Mouse (Mus musculus) stomach, embryonic 14.5 days (tissue): ENCODE data around the gene Slit3. TPM values are rescaled to one million over a fixed set of nuclear protein-coding genes. Genes with fewer than 3 reads are reported as not detected.

ENCODE experiments used
- ATAC-seq: fragments of 200-750 bp; cut with Nextera tagmentation; 2 replicates; pipeline ENCODE4 v1.8.0; 2017; ENCODE audit warnings: low read depth, moderate TSS enrichment; ENCODE audit not compliant: insufficient number of reproducible peaks, insufficient read depth, low FRiP score
- H3K27ac ChIP-seq: fragments of 300-500 bp; sonication (generic); 2 replicates; pipeline ENCODE4 v1.5.1; 2014; ENCODE audit warnings: mild to moderate bottlenecking, low read length, moderate library complexity, mixed read lengths
- H3K27me3 ChIP-seq: fragments of 300-500 bp; sonication (generic); 2 replicates; pipeline ENCODE4 v1.6.1; 2014; ENCODE audit warnings: low read length, control low read depth, mixed read lengths; ENCODE audit not compliant: control insufficient read depth, insufficient read depth
- H3K36me3 ChIP-seq: fragments of 300-500 bp; sonication (generic); 2 replicates; pipeline ENCODE4 v1.6.1; 2014; ENCODE audit warnings: mild to moderate bottlenecking, control low read depth, low read length, moderate library complexity, mixed read lengths; ENCODE audit not compliant: control insufficient read depth, insufficient read depth
- H3K4me1 ChIP-seq: fragments of 300-500 bp; sonication (generic); 2 replicates; pipeline ENCODE4 v1.6.1; 2014; ENCODE audit warnings: low read length, control low read depth, mixed read lengths; ENCODE audit not compliant: control insufficient read depth, insufficient read depth
- H3K4me2 ChIP-seq: fragments of 300-500 bp; sonication (generic); replicated peaks from 2 replicates; pipeline ENCODE4 v1.6.1; 2014; ENCODE audit warnings: low read depth, low read length, control low read depth
- H3K4me3 ChIP-seq: fragments of 300-500 bp; sonication (generic); 2 replicates; pipeline ENCODE4 v1.5.1; 2014; ENCODE audit warnings: low read depth, low read length, control low read depth
- H3K9ac ChIP-seq: fragments of 300-500 bp; sonication (generic); replicated peaks from 2 replicates; pipeline ENCODE4 v1.6.1; 2014; ENCODE audit warnings: low read depth, mild to moderate bottlenecking, control low read depth, low read length, moderate library complexity, mixed read lengths
- H3K9me3 ChIP-seq: fragments of 300-500 bp; sonication (generic); 2 replicates; pipeline ENCODE4 v1.6.1; 2016; ENCODE audit warnings: low read depth, low read length, control low read depth; ENCODE audit not compliant: control insufficient read depth
- WGBS: fragments of 180-500 bp; shearing (Covaris S2); extraction: QIAGEN DNeasy Blood & Tissue Kit; methylation state at CpG from one replicate; pipeline ENCODE4 v1.1.7; 2014; 5-methylcytosine and 5-hydroxymethylcytosine counted together
- microRNA counts: library from miRNA; unstranded; fragments of <30 nt; microRNA quantifications from one replicate; lab custom pipeline; 2016
- microRNA-seq: library from miRNA; unstranded; fragments of <30 nt; microRNA quantifications from one replicate; pipeline ENCODE4, GENCODE M21; 2016
- polyA plus RNA-seq: library from polyadenylated mRNA; unstranded; fragments of >200 nt; fragmentation: Nextera tagmentation; extraction: Ambion mirVana; gene quantifications from 2 replicates; pipeline ENCODE4 v1.2.1, GENCODE M21; 2014

Gene Slit3
- polyA plus RNA-seq, 1 experiment from 2014 or later, result 18.3 TPM

- Histone ChIP-seq H3K36me3 (no peaks in the 10 kb centered on the region), H3K4me3 (no peak overlapping the region), H3K27ac (no peak overlapping the region), H3K9ac (no peak overlapping the region), H3K4me1 (no peaks in the 10 kb centered on the region), H3K9me3 (no peaks in the 10 kb centered on the region), H3K27me3 (no peaks in the 10 kb centered on the region), H3K4me2 (no peak overlapping the region)
- 63% methylated on average over 8 of the region's 8 CpGs for WGBS
- peak; percentile 49 for ATAC-seq
These were observed 629.6 kb downstream of the Slit3 start for GRCm38 (mm10) chr11:35750578-35750977.

- 86% methylated on average over 4 of the region's 4 CpGs for WGBS
- Histone ChIP-seq H3K4me2 (no peak overlapping the region), H3K9ac (no peak overlapping the region), H3K4me3 (no peak overlapping the region), H3K4me1 (no peaks in the 10 kb centered on the region), H3K27ac (no peak overlapping the region), H3K36me3 (no peaks in the 10 kb centered on the region), H3K9me3 (no peaks in the 10 kb centered on the region), H3K27me3 (no peaks in the 10 kb centered on the region)
- ATAC-seq, result no peak
These were observed 633.9 kb downstream of the Slit3 start for GRCm38 (mm10) chr11:35754906-35755418.

- no peak overlapping the region for H3K27ac ChIP-seq
- H3K27me3 ChIP-seq, result no peaks in the 10 kb centered on the region
- no peaks in the 10 kb centered on the region for H3K36me3 ChIP-seq
- WGBS, result 43% methylated on average over 6 of the region's 6 CpGs
- no peaks in the 10 kb centered on the region for H3K9me3 ChIP-seq
- no peak overlapping the region for H3K9ac ChIP-seq
- ATAC-seq, result no peak
- H3K4me2 ChIP-seq, result no peak overlapping the region
- H3K4me1 ChIP-seq, result no peaks in the 10 kb centered on the region
- no peak overlapping the region for H3K4me3 ChIP-seq
These were observed 634.5 kb downstream of the Slit3 start for GRCm38 (mm10) chr11:35755546-35755945.

- ATAC-seq, result no peak
- WGBS, result 78% methylated on average over 11 of the region's 11 CpGs
- H3K4me1 ChIP-seq, result no peaks in the 10 kb centered on the region
- H3K27ac ChIP-seq, result no peak overlapping the region
- no peaks in the 10 kb centered on the region for H3K9me3 ChIP-seq
- no peak overlapping the region for H3K4me3 ChIP-seq
- H3K36me3 ChIP-seq, result no peaks in the 10 kb centered on the region
- no peaks in the 10 kb centered on the region for H3K27me3 ChIP-seq
- H3K4me2 ChIP-seq, result no peak overlapping the region
- H3K9ac ChIP-seq, result no peak overlapping the region
These were observed 635.6 kb downstream of the Slit3 start for GRCm38 (mm10) chr11:35756411-35757303.

MicroRNAs within 50 kb of the gene (microRNA counts, 519-probe panel; counts per million panel counts)
- 4,467 counts per million, percentile 88 among the panel's probes with 10 or more counts for microRNA mmu-miR-218 (lab: Ali Mortazavi, UCI)

Small RNA genes lying within 50 kb of the gene (microRNA-seq; reads per million reads assigned to microRNA genes)
- 102 reads per million, percentile 47 among the genes with 10 or more reads in this experiment for gene Mir218-2
